Mouse (Mus musculus) forebrain, embryonic 12.5 days (tissue): ENCODE measurements around the gene Lrrc75a. TPM values are rescaled to one million over a fixed set of nuclear protein-coding genes. Genes with fewer than 3 reads are reported as not detected.

Experiments
- ATAC-seq: fragments of 200-750 bp; cut with Nextera tagmentation; 2 replicates; pipeline ENCODE4 v1.8.0; 2017; ENCODE audit warnings: moderate TSS enrichment; ENCODE audit not compliant: low FRiP score
- H3K27ac ChIP-seq: fragments of 300-500 bp; sonication (generic); 2 replicates; pipeline ENCODE4 v1.5.1; 2016; ENCODE audit warnings: mild to moderate bottlenecking
- H3K27me3 ChIP-seq: fragments of 300-500 bp; sonication (generic); 2 replicates; pipeline ENCODE4 v1.6.1; 2016; ENCODE audit warnings: mild to moderate bottlenecking
- H3K36me3 ChIP-seq: fragments of 300-500 bp; sonication (generic); replicated peaks from 2 replicates; pipeline ENCODE4 v1.6.1; 2016; ENCODE audit warnings: mild to moderate bottlenecking
- H3K4me1 ChIP-seq: fragments of 300-500 bp; sonication (generic); 2 replicates; pipeline ENCODE4 v1.6.1; 2016
- H3K4me2 ChIP-seq: fragments of 300-500 bp; sonication (generic); 2 replicates; pipeline ENCODE4 v1.6.1; 2016; ENCODE audit warnings: mild to moderate bottlenecking, moderate library complexity
- H3K4me3 ChIP-seq: fragments of 300-500 bp; sonication (generic); replicated peaks from 2 replicates; pipeline ENCODE4 v1.5.1; 2016; ENCODE audit warnings: mild to moderate bottlenecking
- H3K9ac ChIP-seq: fragments of 300-500 bp; sonication (generic); 2 replicates; pipeline ENCODE4 v1.6.1; 2016; ENCODE audit warnings: mild to moderate bottlenecking
- H3K9me3 ChIP-seq: fragments of 300-500 bp; sonication (generic); 2 replicates; pipeline ENCODE4 v1.6.1; 2016
- WGBS: fragments of 180-500 bp; shearing (Covaris S2); methylation state at CpG from one replicate; pipeline ENCODE4 v1.1.7; 2016; 5-methylcytosine and 5-hydroxymethylcytosine counted together
- polyA plus RNA-seq: library from polyadenylated mRNA; unstranded; fragments of >200 nt; fragmentation: Nextera tagmentation; extraction: Ambion mirVana; gene quantifications from 2 replicates; pipeline ENCODE4 v1.2.1, GENCODE M21; 2016

Lrrc75a gene
- polyA plus RNA-seq, 1 experiment from 2014 or later, result 15.1 TPM

DNA sequence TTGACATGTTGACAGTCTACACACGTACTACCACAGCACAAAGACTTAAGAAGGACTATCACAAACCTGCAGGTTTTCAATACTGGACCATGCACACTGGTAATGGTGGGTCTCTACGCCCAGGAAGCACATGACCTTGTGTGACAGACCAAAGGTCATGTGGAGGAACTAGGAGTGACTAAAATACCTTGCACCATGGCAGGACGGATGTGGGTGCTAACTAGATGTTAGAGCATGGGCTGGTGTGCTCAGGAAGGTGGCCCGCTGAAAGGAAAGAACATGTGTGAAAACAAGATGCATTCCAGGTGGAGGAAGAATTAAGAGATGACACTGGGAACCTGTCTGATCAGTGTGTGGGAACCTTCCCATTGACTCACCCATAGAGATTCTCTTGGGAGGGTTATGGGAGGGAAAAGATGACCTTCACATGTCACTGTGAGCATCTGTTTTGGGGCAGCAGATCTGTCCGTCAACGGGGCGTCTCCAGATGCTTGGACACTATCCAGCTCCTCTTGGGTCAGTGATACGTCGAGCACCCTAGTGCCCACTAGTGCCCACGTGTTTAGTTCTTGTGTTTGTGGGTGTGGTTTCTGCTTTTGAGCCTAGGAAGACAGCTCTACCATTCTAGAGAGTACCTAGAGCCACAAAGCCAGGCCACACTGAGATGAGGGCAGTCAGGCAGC, 4.5 kb downstream of the Lrrc75a start:
- 93% methylated on average over 10 of the region's 10 CpGs for WGBS
- Histone ChIP-seq H3K27ac (peak overlapping the region; percentile 42), H3K9ac (no peak overlapping the region), H3K36me3 (no peaks in the 10 kb centered on the region), H3K4me1 (peaks cover 52% of the 10 kb centered on the region), H3K4me3 (no peak overlapping the region), H3K9me3 (no peaks in the 10 kb centered on the region), H3K4me2 (no peak overlapping the region), H3K27me3 (no peaks in the 10 kb centered on the region)
- no peak for ATAC-seq

DNA sequence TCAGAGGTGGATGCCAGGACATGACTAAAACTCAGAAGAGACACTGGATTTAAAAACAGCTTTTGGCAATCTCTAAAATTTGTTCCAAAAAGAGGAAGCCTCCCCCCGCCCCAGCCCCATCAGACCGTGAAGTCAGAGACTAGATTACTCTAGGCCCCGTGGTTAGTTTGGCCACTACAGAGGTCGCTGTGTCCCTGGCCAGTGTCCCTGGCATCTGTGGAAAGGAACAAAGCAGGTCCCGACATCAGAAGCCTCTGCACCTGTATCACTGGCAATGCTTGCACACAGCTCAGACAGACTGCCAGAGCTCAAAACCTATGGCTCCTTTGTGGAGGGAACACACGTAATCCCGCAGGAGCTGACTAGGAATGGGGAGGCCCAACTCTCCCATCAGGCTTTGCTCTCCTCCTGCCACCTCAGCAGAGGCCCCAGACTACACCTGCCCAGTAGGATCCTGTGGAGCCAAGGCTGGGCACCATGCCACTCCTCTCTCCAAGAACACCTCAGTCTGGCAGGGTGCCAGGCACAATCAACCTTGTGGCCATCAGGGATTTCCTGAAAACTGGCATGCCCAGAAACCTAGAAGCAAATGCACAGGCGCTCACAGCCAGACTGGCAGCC, 5.2 kb downstream of the Lrrc75a start:
- Histone ChIP-seq H3K4me1 (peaks cover 52% of the 10 kb centered on the region), H3K9ac (no peak overlapping the region), H3K36me3 (no peaks in the 10 kb centered on the region), H3K4me3 (no peak overlapping the region), H3K9me3 (no peaks in the 10 kb centered on the region), H3K27me3 (no peaks in the 10 kb centered on the region), H3K27ac (peak overlapping the region; percentile 42), H3K4me2 (no peak overlapping the region)
- no peak for ATAC-seq
- WGBS, result 73% methylated on average over 8 of the region's 8 CpGs

GRCm38 (mm10) chr11:62642023-62642844, 6.1 kb downstream of the Lrrc75a start:
- 64% methylated on average over 11 of the region's 11 CpGs for WGBS
- Histone ChIP-seq H3K4me1 (peaks cover 44% of the 10 kb centered on the region), H3K9me3 (no peaks in the 10 kb centered on the region), H3K4me2 (no peak overlapping the region), H3K9ac (no peak overlapping the region), H3K4me3 (no peak overlapping the region), H3K27me3 (no peaks in the 10 kb centered on the region), H3K27ac (peak overlapping the region; percentile 36; the same call in 1 of the 2 replicates), H3K36me3 (no peaks in the 10 kb centered on the region)
- no peak for ATAC-seq

DNA sequence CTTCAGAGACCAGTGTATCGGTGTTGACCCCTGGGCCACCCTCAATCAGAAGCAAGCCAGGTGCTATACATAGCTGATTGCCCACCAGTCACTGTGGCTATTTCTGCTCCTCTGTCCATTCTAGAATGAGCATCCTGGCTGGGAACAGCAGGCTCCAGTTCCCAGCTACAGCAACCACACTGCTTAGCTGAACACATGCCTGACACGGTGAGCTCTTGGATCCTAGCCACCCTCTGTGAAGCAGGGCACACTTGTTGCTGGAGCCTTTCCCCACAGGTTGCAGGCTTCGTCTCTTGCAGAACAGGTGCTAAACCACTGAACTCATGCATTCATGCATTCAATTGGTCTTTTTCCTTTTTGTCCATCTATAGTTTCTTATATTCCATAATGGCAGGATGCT, 7.9 kb downstream of the Lrrc75a start:
- ATAC-seq, result no peak
- Histone ChIP-seq H3K27ac (no peak overlapping the region), H3K4me3 (no peak overlapping the region), H3K27me3 (no peaks in the 10 kb centered on the region), H3K9me3 (no peaks in the 10 kb centered on the region), H3K36me3 (no peaks in the 10 kb centered on the region), H3K4me2 (no peak overlapping the region), H3K4me1 (peaks cover 30% of the 10 kb centered on the region), H3K9ac (no peak overlapping the region)
- 84% methylated on average over 3 of the region's 3 CpGs for WGBS

DNA sequence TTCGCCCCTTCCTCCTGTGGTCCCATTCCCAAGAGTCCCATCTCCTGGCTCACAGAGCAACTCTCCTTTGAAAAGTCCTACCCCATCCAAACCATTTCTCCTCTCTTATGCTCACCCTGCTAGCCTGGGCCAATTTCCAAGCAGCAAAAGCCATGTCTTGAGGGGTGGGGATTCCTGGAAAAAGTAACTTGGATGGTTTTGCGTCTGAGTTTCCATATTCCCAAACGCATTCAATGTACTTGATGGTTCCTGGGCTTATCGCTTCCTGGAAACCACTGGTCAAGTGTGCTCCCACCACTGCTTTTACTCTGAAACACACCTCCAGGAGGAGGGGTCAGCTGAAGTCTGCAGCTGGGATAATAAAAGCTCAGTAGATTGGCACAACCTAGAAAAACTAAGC, 9.9 kb downstream of the Lrrc75a start:
- no peaks in the 10 kb centered on the region for H3K36me3 ChIP-seq
- H3K4me3 ChIP-seq, result no peak overlapping the region
- WGBS, result 95% methylated on average over 4 of the region's 4 CpGs
- no peak overlapping the region for H3K27ac ChIP-seq
- no peaks in the 10 kb centered on the region for H3K9me3 ChIP-seq
- no peaks in the 10 kb centered on the region for H3K27me3 ChIP-seq
- H3K9ac ChIP-seq, result no peak overlapping the region
- peaks cover 20% of the 10 kb centered on the region for H3K4me1 ChIP-seq
- no peak overlapping the region for H3K4me2 ChIP-seq
- no peak for ATAC-seq

DNA sequence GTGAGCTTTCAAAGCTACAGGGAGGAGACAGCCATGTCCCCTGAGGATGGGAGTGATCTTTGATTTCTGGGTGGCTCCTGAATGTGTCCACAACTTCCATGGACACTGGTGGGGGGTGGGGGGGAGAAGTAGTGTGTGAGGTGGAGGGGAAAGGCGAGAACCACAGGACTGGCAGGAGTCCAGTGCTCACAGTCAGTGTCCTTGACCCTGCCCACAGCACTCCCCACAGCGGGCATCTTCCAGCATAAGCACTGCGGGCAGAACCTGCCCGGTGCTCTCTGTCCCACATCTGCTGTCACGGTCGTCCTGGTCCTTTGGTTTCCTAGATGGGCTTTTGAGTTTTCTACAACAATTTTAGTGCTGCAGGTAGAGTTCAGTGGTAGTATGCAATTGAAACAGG, 10.5 kb downstream of the Lrrc75a start:
- no peaks in the 10 kb centered on the region for H3K27me3 ChIP-seq
- H3K36me3 ChIP-seq, result no peaks in the 10 kb centered on the region
- peaks cover 14% of the 10 kb centered on the region for H3K4me1 ChIP-seq
- no peak overlapping the region for H3K27ac ChIP-seq
- ATAC-seq, result no peak
- H3K4me2 ChIP-seq, result no peak overlapping the region
- 89% methylated on average over 6 of the region's 6 CpGs for WGBS
- H3K4me3 ChIP-seq, result no peak overlapping the region
- no peak overlapping the region for H3K9ac ChIP-seq
- H3K9me3 ChIP-seq, result no peaks in the 10 kb centered on the region

GRCm38 (mm10) chr11:62637401-62637800, 10.9 kb downstream of the Lrrc75a start:
- Histone ChIP-seq H3K4me1 (peaks cover 10% of the 10 kb centered on the region), H3K4me3 (no peak overlapping the region), H3K9ac (no peak overlapping the region), H3K27ac (no peak overlapping the region), H3K27me3 (no peaks in the 10 kb centered on the region), H3K4me2 (no peak overlapping the region), H3K9me3 (no peaks in the 10 kb centered on the region), H3K36me3 (no peaks in the 10 kb centered on the region)
- 76% methylated on average over 5 of the region's 5 CpGs for WGBS
- no peak for ATAC-seq

- H3K27ac ChIP-seq, result no peak overlapping the region
- H3K36me3 ChIP-seq, result no peaks in the 10 kb centered on the region
- 86% methylated on average over 3 of the region's 3 CpGs for WGBS
- no peak overlapping the region for H3K9ac ChIP-seq
- H3K27me3 ChIP-seq, result no peaks in the 10 kb centered on the region
- H3K9me3 ChIP-seq, result no peaks in the 10 kb centered on the region
- no peak for ATAC-seq
- H3K4me1 ChIP-seq, result peaks cover 10% of the 10 kb centered on the region
- H3K4me2 ChIP-seq, result no peak overlapping the region
- no peak overlapping the region for H3K4me3 ChIP-seq
Measured at GRCm38 (mm10) chr11:62636840-62637221, 11.5 kb downstream of the Lrrc75a start.

DNA sequence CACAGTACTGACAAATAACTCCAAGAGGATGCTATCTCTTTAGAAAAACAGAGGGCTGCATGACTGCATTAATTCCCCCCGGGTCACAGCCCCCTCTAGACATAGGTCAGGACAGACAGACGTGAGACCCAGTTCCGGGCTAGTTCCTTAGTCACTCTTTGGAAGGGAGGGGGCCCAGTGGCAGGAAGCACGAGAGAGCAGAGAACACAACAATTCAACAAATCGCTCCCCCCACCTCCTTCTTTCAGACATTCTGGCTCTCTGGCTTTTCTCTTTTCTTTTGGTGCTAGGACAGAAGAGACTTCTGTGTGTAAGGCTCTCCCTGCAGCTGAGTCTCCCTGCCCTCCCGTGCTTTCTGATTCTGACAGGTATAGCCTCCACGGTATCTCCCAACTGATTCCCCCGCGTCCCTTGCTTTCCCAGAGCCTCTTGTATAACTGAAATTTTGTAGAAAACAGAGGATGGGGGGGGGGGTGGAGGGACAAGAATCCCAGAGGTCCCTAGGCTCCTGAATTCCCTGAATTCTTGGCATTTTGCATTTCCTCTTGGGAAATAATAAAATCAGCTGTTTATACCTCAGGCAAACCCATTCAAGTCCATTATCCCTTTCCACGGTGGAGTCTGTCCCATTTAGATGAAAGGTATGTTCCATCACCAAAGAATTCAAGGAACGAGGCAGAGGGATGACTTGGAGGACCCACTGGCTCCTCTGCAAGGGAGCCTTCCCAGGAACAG, 12.1 kb downstream of the Lrrc75a start:
- 0 out of 2 replicates have a peak overlapping the region, but pooled peaks have one; percentile 2 for H3K9ac ChIP-seq
- peaks cover 16% of the 10 kb centered on the region for H3K4me1 ChIP-seq
- ATAC-seq, result no peak
- H3K27ac ChIP-seq, result no peak overlapping the region
- 65% methylated on average over 11 of the region's 11 CpGs for WGBS
- no peaks in the 10 kb centered on the region for H3K36me3 ChIP-seq
- H3K27me3 ChIP-seq, result no peaks in the 10 kb centered on the region
- no peak overlapping the region for H3K4me3 ChIP-seq
- no peak overlapping the region for H3K4me2 ChIP-seq
- no peaks in the 10 kb centered on the region for H3K9me3 ChIP-seq

DNA sequence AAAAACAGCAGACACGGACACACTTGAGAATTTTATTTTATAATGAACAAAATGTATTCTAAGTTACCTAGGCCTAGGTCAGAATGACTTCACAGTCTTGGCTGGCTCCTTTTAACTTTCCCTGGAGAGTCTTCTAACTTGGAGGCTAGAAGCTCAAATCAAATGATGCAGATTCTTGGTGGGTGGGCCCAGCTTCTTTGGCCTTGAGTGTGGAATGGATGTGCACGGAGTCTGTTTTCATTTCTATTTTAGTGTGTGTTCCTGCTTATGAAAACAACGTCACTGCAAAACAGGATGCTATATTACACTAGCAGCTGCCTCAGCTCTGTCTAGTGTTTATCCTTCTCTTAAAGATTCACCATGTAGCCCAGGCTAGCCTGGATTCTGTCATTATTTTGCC, 12.9 kb downstream of the Lrrc75a start:
- Histone ChIP-seq H3K27me3 (no peaks in the 10 kb centered on the region), H3K36me3 (no peaks in the 10 kb centered on the region), H3K4me3 (no peak overlapping the region), H3K9ac (no peak overlapping the region), H3K9me3 (no peaks in the 10 kb centered on the region), H3K4me1 (peaks cover 25% of the 10 kb centered on the region), H3K4me2 (no peak overlapping the region), H3K27ac (no peak overlapping the region)
- WGBS, result 82% methylated on average over 3 of the region's 3 CpGs
- ATAC-seq, result no peak

GRCm38 (mm10) chr11:62631138-62631537, 17.2 kb downstream of the Lrrc75a start:
- H3K4me2 ChIP-seq, result peak overlapping the region; percentile 55
- no peak overlapping the region for H3K4me3 ChIP-seq
- H3K9ac ChIP-seq, result peak overlapping the region; percentile 17; the same call in 1 of the 2 replicates
- H3K36me3 ChIP-seq, result no peaks in the 10 kb centered on the region
- H3K9me3 ChIP-seq, result no peaks in the 10 kb centered on the region
- WGBS, result 20% methylated on average over 4 of the region's 4 CpGs
- peaks cover 47% of the 10 kb centered on the region for H3K4me1 ChIP-seq
- 0 out of 2 replicates have a peak, but pooled peaks have one; percentile 14 for ATAC-seq
- peak overlapping the region; percentile 93 for H3K27ac ChIP-seq
- H3K27me3 ChIP-seq, result no peaks in the 10 kb centered on the region
